Mouse (Mus musculus) MEL (cell line): ENCODE data around the gene Klf9.

ENCODE experiments used
- CTCF ChIP-seq, 3 experiments: IDR thresholded peaks in 2 of 3; conservative IDR thresholded peaks in 1 of 3; 2 replicates each; pipeline ENCODE4 v1.5.1; 2011 to 2012; ENCODE audit warnings: low read length in 3 of 3, low read depth in 2 of 3, mild to moderate bottlenecking in 2 of 3, improper control_type of control experiment in 1 of 3, inconsistent platforms in 1 of 3, mixed read lengths in 1 of 3, moderate library complexity in 1 of 3; ENCODE audit not compliant: control insufficient read depth in 1 of 3, insufficient read depth in 1 of 3, poor library complexity in 1 of 3, severe bottlenecking in 1 of 3
- EP300 ChIP-seq, 2 experiments: IDR thresholded peaks; 2 replicates each; pipeline ENCODE4 v1.6.1; 2011; ENCODE audit warnings: improper control_type of control experiment in 2 of 2, low read length in 2 of 2, low read depth in 1 of 2, mild to moderate bottlenecking in 1 of 2
- GATA1 ChIP-seq: IDR thresholded peaks from 2 replicates; pipeline ENCODE4 v1.6.1; 2011; ENCODE audit warnings: low read depth, low read length, improper control_type of control experiment
- HCFC1 ChIP-seq: IDR thresholded peaks from 2 replicates; pipeline ENCODE4 v1.6.1; 2012; ENCODE audit warnings: low read depth, mild to moderate bottlenecking, inconsistent platforms, low read length, improper control_type of control experiment, moderate library complexity
- MAFK ChIP-seq: IDR thresholded peaks from 2 replicates; pipeline ENCODE4 v1.6.1; 2011; ENCODE audit warnings: low read depth, mild to moderate bottlenecking, low read length, improper control_type of control experiment, borderline replicate concordance
- NELFE ChIP-seq: IDR thresholded peaks from 2 replicates; pipeline ENCODE4 v1.6.1; 2011; ENCODE audit warnings: low read depth, low read length, improper control_type of control experiment
- SIN3A ChIP-seq: IDR thresholded peaks from 2 replicates; pipeline ENCODE4 v1.6.1; 2012; ENCODE audit warnings: low read length, improper control_type of control experiment, inconsistent platforms
- TCF12 ChIP-seq: IDR thresholded peaks from 2 replicates; pipeline ENCODE4 v1.6.1; 2014; ENCODE audit warnings: low read depth, mild to moderate bottlenecking, inconsistent platforms, low read length, improper control_type of control experiment, moderate library complexity
- UBTF ChIP-seq: IDR thresholded peaks from 2 replicates; pipeline ENCODE4 v1.6.1; 2012; ENCODE audit warnings: low read depth, mild to moderate bottlenecking, inconsistent platforms, low read length, improper control_type of control experiment, moderate library complexity, borderline replicate concordance; ENCODE audit not compliant: insufficient read depth
- ZC3H11A ChIP-seq: IDR thresholded peaks from 2 replicates; pipeline ENCODE4 v1.6.1; 2012; ENCODE audit warnings: low read depth, mild to moderate bottlenecking, inconsistent platforms, low read length, improper control_type of control experiment

DNA sequence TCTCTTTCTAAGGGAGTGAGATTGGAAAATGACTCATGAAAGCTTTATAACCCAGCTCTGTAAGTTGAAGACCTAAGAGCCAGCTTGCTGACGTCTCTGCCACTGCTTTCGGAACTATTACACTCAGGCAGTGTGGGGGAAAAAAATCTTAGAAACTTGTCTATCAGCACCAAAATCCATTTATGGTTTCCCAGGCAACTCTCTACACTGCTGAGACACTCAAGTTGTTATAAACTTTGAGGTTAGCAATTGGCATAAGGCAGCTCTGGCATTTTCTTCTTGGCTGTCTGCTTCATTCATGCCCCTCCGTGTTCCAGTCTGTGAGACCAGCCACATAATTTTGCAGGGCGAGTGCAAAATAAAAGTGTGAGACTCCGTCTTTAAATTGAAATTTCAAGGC lies 34.2 kb upstream of the Klf9 start:
- TF ChIP-seq MAFK (no peak), TCF12 (no peak), GATA1 (no peak), NELFE (no peak), UBTF (no peak), SIN3A (no peak), CTCF (IDR thresholded peaks at IDR 0.05 in 2 of 3, conservative IDR thresholded peaks at IDR 0.05 in 1 of 3; ENCODE audit: control insufficient read depth in 1 of 3, insufficient read depth in 1 of 3, low read depth in 2 of 3, low read length in 3 of 3, poor library complexity in 1 of 3, severe bottlenecking in 1 of 3) (no peak), ZC3H11A (no peak), EP300 (IDR thresholded peaks at IDR 0.05; ENCODE audit: low read depth in 1 of 2, low read length in 2 of 2) (no peak), HCFC1 (no peak)
